23 mouse cellular contexts compared by ENCODE assay signal in the genomic region with DNA sequence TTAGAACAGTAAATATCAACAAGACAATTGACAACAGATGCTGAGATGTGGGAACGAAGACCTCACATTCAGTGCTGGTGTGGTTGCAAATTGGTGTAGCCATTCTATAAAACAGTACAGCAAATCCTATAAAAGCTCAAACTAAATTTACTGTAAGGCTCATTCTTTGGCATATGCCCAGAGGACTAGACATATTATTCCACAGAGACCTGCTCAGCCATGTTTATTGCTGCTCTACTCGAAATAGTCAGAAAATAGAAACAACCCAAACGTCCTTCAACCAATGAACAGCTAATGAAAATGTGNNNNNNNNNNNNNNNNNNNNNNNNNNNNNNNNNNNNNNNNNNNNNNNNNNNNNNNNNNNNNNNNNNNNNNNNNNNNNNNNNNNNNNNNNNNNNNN.
"Had no signal": no experiment of that assay in that cellular context is flagged by ENCODE, and none has a peak within 500 bp of the region (broad histone marks: within the 10 kb centered on the region; RNA-seq: fewer than 3 reads in every experiment).

No protein-coding gene starts in this region.

- H3K36me3 ChIP-seq: liver, embryonic 15.5 days; lung, embryonic 15.5 days; midbrain, embryonic 10.5 days; midbrain, embryonic 12.5 days; neural tube, embryonic 13.5 days; neural tube, embryonic 15.5 days had no signal

- H3K9me3 ChIP-seq: liver, embryonic 15.5 days; lung, embryonic 15.5 days; midbrain, embryonic 10.5 days; midbrain, embryonic 12.5 days; neural tube, embryonic 13.5 days; neural tube, embryonic 15.5 days had no signal

- DNase-seq: liver, postnatal 0 days; lung, adult 2 months; lung, postnatal 14 days; lung, postnatal 36 days; midbrain, embryonic 14.5 days; retina, postnatal 1 day; right cerebral cortex, adult 18-20 months; right cerebral cortex, postnatal 25 days; right cerebral cortex, postnatal 4 days; spleen, adult 18-20 months; thymus, adult 18-20 months; thymus, postnatal 25 days; thymus, postnatal 4 days had no signal

- H3K27ac ChIP-seq: liver, embryonic 15.5 days; lung, embryonic 15.5 days; macrophage; midbrain, embryonic 10.5 days; midbrain, embryonic 12.5 days; neural tube, embryonic 13.5 days; neural tube, embryonic 15.5 days had no signal

- ATAC-seq: liver, postnatal 0 days; lung, postnatal 0 days; midbrain, embryonic 16.5 days had no signal

- H3K4me3 ChIP-seq: liver, embryonic 15.5 days; lung, embryonic 15.5 days; midbrain, embryonic 10.5 days; midbrain, embryonic 12.5 days; myocyte; neural tube, embryonic 13.5 days; neural tube, embryonic 15.5 days had no signal

- H3K27me3 ChIP-seq: liver, embryonic 15.5 days; lung, embryonic 15.5 days; midbrain, embryonic 12.5 days; neural tube, embryonic 13.5 days; neural tube, embryonic 15.5 days had no signal

- H3K4me1 ChIP-seq: liver, embryonic 15.5 days; lung, embryonic 15.5 days; midbrain, embryonic 10.5 days; midbrain, embryonic 12.5 days; neural tube, embryonic 13.5 days; neural tube, embryonic 15.5 days had no signal

- H3K4me2 ChIP-seq: liver, embryonic 15.5 days; lung, embryonic 15.5 days; midbrain, embryonic 12.5 days; neural tube, embryonic 13.5 days; neural tube, embryonic 15.5 days had no signal

- H3K9ac ChIP-seq: liver, embryonic 15.5 days; liver, postnatal 0 days; lung, embryonic 15.5 days; midbrain, embryonic 12.5 days; neural tube, embryonic 13.5 days; neural tube, embryonic 15.5 days had no signal
